Mouse (Mus musculus): ENCODE measurements at regions not wholly inside any gene's neighbourhood (a gene's known extent, or its start where the extent isn't known, plus 50 kb on each side); places are given as distances from the start of the nearest gene placed in this dataset.

GRCm38 (mm10) chr7:117099041-117099440 lies 281.7 kb upstream of the Xylt1 start:
- no peak for DNase-seq (ENCODE audit: low read depth, low spot score)

DNA sequence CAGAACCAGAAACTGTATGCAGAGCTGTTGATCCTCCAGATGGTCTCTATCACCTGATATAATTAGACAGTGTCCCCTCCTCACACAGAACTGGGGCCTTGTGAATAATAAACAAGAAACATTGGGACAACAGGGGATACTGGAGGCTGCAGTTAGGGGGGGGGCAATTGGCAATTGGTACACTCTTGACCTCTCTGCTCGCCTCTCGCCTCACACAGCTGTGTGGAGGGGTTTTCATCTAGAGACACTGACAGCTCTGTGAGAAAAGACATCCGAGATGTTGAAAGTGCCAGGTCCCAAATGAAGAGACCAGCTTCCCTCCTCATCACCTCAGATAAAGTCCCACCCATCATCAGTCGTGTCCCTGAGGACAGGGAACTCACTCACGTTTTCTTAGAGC lies 277.7 kb upstream of the Xylt1 start:
- DNase-seq (ENCODE audit: low read depth, low spot score) = no peak

GRCm38 (mm10) chr7:117106691-117107191 lies 274.0 kb upstream of the Xylt1 start:
- DNase-seq (ENCODE audit: low read depth, low spot score) = no peak

- no peak for DNase-seq (ENCODE audit: low read depth, low spot score)
These were observed 272.4 kb upstream of the Xylt1 start for GRCm38 (mm10) chr7:117108391-117108790.

DNA sequence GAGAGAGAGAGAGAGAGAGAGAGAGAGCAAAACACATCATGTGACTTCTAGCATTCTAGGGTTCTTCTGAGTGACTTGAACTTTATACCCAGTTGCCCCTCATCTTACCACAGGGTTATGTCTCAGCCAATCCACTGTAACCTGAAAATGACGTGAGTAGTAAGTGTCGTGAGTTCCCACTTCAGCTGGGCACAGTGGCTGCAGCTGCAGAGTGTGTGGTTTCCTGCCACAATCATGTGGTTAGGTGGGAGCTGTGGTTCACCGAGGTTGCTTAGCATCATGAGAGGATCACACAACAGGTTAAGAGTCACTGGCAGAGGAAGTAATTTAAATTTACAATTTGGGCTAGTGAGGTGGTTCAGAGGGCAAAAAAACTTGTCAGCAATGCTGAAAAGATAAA lies 253.1 kb upstream of the Xylt1 start:
- DNase-seq (ENCODE audit: low read depth, low spot score) = no peak

DNA sequence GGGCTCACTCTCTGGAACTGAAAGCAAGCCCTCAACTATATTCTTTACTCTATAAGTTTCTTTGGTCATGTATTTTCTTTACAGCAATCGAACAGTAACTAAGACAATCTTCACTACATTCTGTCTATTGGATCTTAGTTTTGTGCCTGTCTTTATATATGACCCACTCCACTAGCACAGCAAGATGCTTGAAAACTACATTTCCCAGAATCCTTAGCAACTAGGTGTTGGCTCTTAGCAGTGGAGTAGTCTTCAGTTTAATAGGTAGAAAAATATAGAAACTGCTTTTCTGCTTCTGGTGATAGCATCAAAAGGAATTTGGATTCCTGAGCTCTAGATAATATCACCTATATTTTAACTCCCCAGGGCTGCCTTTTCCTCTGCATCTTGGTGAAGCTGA lies 245.9 kb upstream of the Xylt1 start:
- no peak for DNase-seq (ENCODE audit: low read depth, low spot score)

DNA sequence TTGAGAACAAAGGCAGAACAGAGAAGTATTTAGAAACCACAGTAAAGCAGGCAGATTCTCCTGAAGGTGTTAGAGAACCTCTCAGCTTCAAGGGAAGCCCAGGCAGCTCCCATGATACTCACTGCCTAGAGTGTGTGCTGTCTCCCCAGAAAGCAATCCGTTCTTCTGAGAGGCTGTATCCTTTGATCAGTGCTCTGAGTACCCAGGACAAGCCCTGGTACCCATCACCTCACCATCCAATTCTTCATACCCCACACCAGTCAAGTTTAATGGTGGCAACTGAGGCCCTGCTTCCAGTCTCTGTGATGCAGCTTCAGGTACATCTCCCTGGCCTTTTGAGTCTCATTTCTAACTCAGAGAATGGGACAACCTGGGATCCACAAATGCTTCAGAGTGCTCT lies 242.1 kb upstream of the Xylt1 start:
- no peak for DNase-seq (ENCODE audit: low read depth, low spot score)

- DNase-seq (ENCODE audit: low read depth, low spot score) = no peak
These were observed 241.4 kb upstream of the Xylt1 start for GRCm38 (mm10) chr7:117139245-117139970.

DNA sequence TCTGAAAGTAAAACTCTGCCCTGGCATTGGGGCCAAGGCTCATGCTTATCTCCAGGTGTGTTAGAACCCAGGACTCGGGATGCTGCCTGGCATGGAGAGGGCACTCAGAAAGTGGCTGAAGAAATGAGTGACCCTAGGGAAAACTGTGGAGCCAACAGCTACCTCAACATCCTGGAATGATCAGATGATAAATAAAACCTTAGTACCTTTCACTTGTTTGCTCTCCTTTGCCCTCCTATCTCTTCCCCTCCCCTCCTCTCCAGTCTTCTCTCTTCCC lies 240.9 kb upstream of the Xylt1 start:
- no peak for DNase-seq (ENCODE audit: low read depth, low spot score)

DNA sequence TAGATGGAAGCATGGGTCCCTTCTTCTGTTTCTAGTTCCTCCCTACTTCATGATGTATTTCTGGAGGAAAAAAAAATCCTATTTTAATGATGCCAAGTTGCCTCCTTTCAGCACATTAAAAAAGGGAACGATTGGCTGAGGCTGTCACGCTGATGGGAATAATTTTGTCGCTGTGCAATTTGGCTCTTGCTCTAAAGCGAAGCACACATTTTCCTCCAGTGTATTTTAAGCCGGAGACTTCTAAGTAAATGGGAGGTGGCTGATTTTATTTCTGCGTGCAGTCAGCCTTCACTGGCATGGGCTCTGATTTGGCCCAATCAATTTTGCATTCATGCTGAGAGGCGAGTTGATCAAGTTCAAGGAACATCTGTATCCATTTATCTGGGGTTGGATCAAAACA lies 234.0 kb upstream of the Xylt1 start:
- no peak for DNase-seq (ENCODE audit: low read depth, low spot score)

- no peak for DNase-seq (ENCODE audit: low read depth, low spot score)
These were observed 230.4 kb upstream of the Xylt1 start for GRCm38 (mm10) chr7:117150355-117150754.

DNA sequence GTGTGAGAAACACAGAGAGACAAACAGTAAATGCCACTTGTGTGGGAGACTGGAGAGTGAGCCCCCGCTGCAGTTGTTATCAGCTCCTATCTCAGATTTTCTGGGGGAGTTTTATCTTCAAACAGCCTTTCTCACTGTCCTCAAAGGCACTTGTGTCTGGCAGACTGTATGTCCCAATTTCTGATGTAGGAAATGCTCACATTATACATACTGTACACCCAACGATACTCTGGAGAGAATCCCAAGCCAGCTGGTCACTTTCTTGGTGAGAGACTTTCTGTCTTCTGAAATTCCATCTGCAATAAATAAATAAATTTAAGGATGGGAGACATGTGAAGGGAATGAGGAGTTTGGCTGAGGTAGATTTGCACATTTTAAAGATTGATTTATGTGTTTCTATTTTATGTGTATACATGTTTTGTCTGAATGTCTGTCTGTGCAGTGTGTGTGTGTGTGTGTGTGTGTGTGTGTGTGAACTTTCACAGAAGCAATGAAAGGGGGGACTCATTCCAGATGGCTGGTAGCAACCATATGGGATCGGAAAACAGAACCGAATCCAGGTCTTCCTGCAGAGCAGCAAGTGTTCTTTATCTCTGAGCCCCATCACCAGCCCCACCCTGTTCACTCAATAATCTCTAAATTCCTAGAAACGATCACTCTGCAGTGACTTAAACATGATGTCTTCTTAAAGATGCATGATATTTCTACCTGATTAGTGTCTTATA lies 226.8 kb upstream of the Xylt1 start:
- DNase-seq (ENCODE audit: low read depth, low spot score) = no peak

DNA sequence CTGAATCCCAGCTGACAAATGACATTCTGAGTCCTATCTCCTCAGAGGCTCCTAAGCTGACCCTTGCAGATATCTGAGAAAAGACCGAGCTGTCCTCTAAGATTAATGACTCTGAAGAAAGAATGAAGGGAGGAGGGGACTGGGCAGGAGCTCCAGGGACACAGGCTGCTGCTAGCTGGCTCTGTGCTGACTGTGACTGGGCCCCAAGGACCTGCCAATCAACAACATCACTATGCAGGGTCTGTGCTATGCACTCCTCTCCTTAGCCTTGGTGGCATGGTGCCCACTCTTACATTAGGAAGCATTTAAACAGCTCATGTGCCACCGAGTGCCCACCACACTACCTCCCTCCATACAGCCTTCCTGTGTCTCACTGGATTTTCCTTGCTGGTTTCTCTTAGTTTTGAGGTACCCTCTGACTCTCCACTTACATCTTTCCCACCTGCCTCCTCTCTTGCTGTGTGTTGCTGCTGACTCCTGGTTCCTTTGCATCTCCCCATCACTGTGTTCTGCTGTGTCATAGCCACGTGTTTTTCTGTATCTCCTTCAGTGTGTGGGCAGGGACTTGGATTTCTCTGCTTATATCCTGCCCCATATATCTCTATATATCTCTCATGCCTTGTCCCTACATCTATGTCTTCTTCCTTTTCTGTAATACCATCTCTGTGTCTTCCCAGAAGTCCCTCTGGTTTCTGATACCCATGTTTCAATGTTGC lies 219.4 kb upstream of the Xylt1 start:
- DNase-seq (ENCODE audit: low read depth, low spot score) = no peak

DNA sequence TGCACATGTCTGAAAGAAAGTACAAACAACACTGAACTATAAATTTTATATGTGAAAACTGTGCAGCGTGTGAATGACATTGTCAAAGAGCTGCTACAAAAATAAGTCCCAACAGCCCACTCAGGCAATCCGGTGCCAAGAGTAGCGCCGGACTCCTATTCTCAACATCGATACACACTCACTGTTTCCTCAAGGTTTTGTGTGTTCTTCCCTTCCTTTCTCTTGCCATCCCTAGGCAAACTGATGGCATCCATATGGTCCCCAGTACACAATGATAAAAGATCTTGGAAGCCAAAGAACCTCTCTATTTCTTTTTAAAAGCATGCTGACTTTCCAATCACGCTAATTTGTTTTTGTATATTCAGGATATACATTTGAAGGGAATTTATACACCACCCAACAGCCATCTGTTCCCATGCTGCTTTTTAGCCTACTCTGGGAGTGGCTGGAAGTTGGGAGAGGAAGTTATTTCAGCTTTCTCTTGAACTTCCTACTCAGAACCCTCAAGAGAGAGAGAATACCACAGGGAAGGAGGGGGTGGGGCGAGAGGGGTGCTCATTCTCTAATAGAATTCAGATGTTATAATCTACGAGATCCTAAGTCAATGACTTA lies 205.9 kb upstream of the Xylt1 start:
- no peak for DNase-seq (ENCODE audit: low read depth, low spot score)

GRCm38 (mm10) chr7:117184011-117184410 lies 196.8 kb upstream of the Xylt1 start:
- DNase-seq (ENCODE audit: low read depth, low spot score) = peak; percentile 12

GRCm38 (mm10) chr7:117185891-117186290 lies 194.9 kb upstream of the Xylt1 start:
- no peak for DNase-seq (ENCODE audit: low read depth, low spot score)

DNA sequence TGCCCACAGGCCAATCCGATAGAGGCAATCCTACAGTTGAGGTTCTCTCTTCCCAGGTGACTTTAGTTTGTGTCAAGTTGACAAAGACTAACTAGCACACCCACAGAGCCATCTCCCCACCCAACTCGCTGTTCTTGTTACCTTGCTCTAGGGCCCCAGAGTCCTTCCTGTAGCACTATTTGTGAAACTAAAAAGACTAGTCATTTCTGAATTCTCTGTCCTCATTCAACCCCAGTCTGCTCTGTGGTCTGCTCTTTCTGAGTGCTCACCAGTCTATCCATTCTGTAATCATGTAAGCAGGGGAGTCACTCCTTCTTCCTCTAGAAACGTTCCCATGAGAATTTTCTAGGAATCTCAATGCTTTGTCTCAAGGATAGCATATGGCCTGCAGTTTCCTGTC lies 184.2 kb upstream of the Xylt1 start:
- no peak for DNase-seq (ENCODE audit: low read depth, low spot score)

DNA sequence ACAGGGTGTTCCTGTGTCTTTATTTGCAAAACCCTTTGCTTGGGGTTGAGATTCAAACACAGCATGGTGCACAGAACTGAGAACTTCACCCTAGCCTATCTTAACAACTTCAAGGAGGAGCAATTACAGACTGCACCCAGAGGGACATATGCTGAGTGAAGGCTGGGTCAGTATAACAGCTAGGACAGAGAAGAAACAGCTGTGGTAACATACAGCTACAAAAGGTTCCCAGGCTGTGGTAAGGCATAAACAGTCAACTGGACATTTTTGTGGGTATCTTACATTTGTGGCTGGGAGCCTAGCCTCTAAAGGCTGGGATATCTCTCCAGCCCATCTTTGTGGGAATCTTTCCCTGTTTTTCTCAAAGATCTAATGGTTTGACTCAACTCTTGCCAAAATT lies 154.5 kb upstream of the Xylt1 start:
- DNase-seq (ENCODE audit: low read depth, low spot score) = no peak

- no peak for DNase-seq (ENCODE audit: low read depth, low spot score)
These were observed 151.2 kb upstream of the Xylt1 start for GRCm38 (mm10) chr7:117229619-117230018.

GRCm38 (mm10) chr7:117256819-117257218 lies 124.0 kb upstream of the Xylt1 start:
- DNase-seq (ENCODE audit: low read depth, low spot score) = no peak

GRCm38 (mm10) chr7:117258557-117258956 lies 122.2 kb upstream of the Xylt1 start:
- no peak for DNase-seq (ENCODE audit: low read depth, low spot score)

- no peak for DNase-seq (ENCODE audit: low read depth, low spot score)
These were observed 121.6 kb upstream of the Xylt1 start for GRCm38 (mm10) chr7:117259151-117259550.
